Mouse (Mus musculus): ENCODE measurements at regions not wholly inside any gene's neighbourhood (a gene's known extent, or its start where the extent isn't known, plus 50 kb on each side); places are given as distances from the start of the nearest gene placed in this dataset.

GRCm38 (mm10) chrX:162307646-162308045 is 148.1 kb upstream of the Nhs start:
- Histone ChIP-seq H3K4me3 (replicated peaks in 1 of 3; ENCODE audit: low read depth in 2 of 3, low read length in 2 of 3, poor library complexity in 1 of 3) (no peak overlapping the region), H3K27ac (ENCODE audit: insufficient read depth, low read depth) (no peak overlapping the region), H3K79me2 (replicated peaks; ENCODE audit: control insufficient read depth, extremely low read depth, insufficient read depth, poor library complexity, severe bottlenecking) (no peaks in the 10 kb centered on the region), H3K9me3 (replicated peaks; ENCODE audit: low read length) (no peaks in the 10 kb centered on the region), H3K4me1 (ENCODE audit: control insufficient read depth in 1 of 2, insufficient read depth in 2 of 2) (no peaks in the 10 kb centered on the region), H3K4me2 (ENCODE audit: insufficient read depth, low read depth, poor library complexity, severe bottlenecking) (no peak overlapping the region), H3K27me3 (replicated peaks) (no peaks in the 10 kb centered on the region), H3K36me3 (replicated peaks in 1 of 2; ENCODE audit: control insufficient read depth in 1 of 2, insufficient read depth in 1 of 2, low read length in 1 of 2) (no peaks in the 10 kb centered on the region), H3K9ac (ENCODE audit: insufficient read depth, low read depth) (no peak overlapping the region)
- dilution Hi-C loops (cut with MboI; ENCODE audit: extremely low pct_ligation_motif_present, extremely low pct_unique_long_range_greater_than_20kb, low sequenced_read_pairs) (no loop called here), in situ Hi-C loops (cut with MboI; ENCODE audit: low pct_ligation_motif_present, low pct_unique_long_range_greater_than_20kb, low sequenced_read_pairs) (no loop called here)
- TF ChIP-seq PAX5 (IDR thresholded peaks at IDR 0.05; ENCODE audit: low read length) (no peak), ZMIZ1 (IDR thresholded peaks at IDR 0.05; ENCODE audit: low read depth, low read length) (no peak), POLR2AphosphoS2 (IDR thresholded peaks at IDR 0.05; ENCODE audit: low read depth, low read length) (no peak), SIN3A (IDR thresholded peaks at IDR 0.05; ENCODE audit: low read length) (no peak), BHLHE40 (IDR thresholded peaks at IDR 0.05; ENCODE audit: low read depth, low read length) (no peak), TBP (conservative IDR thresholded peaks at IDR 0.05; ENCODE audit: low read depth, low read length) (no peak), NELFE (IDR thresholded peaks at IDR 0.05; ENCODE audit: low read depth, low read length) (no peak), CHD1 (IDR thresholded peaks at IDR 0.05; ENCODE audit: low read depth, low read length) (no peak), MYC (IDR thresholded peaks at IDR 0.05; ENCODE audit: low read depth, low read length) (no peak), MXI1 (IDR thresholded peaks at IDR 0.05; ENCODE audit: low read depth, low read length) (no peak)
- no peak for DNase-seq (ENCODE audit: extremely low read depth)

- DNase-seq (ENCODE audit: extremely low read depth): no peak
- Histone ChIP-seq H3K27ac (ENCODE audit: insufficient read depth, low read depth) (no peak overlapping the region), H3K79me2 (replicated peaks; ENCODE audit: control insufficient read depth, extremely low read depth, insufficient read depth, poor library complexity, severe bottlenecking) (no peaks in the 10 kb centered on the region), H3K27me3 (replicated peaks) (no peaks in the 10 kb centered on the region), H3K36me3 (replicated peaks in 1 of 2; ENCODE audit: control insufficient read depth in 1 of 2, insufficient read depth in 1 of 2, low read length in 1 of 2) (no peaks in the 10 kb centered on the region), H3K4me3 (replicated peaks in 1 of 3; ENCODE audit: low read depth in 2 of 3, low read length in 2 of 3, poor library complexity in 1 of 3) (no peak overlapping the region), H3K9me3 (replicated peaks; ENCODE audit: low read length) (no peaks in the 10 kb centered on the region), H3K4me2 (ENCODE audit: insufficient read depth, low read depth, poor library complexity, severe bottlenecking) (no peak overlapping the region), H3K4me1 (ENCODE audit: control insufficient read depth in 1 of 2, insufficient read depth in 2 of 2) (no peaks in the 10 kb centered on the region), H3K9ac (ENCODE audit: insufficient read depth, low read depth) (no peak overlapping the region)
- dilution Hi-C loops (cut with MboI; ENCODE audit: extremely low pct_ligation_motif_present, extremely low pct_unique_long_range_greater_than_20kb, low sequenced_read_pairs) (no loop called here), in situ Hi-C loops (cut with MboI; ENCODE audit: low pct_ligation_motif_present, low pct_unique_long_range_greater_than_20kb, low sequenced_read_pairs) (no loop called here)
- no peak for TF ChIP-seq JUND (conservative IDR thresholded peaks at IDR 0.05; ENCODE audit: low read depth, low read length)
- TF ChIP-seq TBP (conservative IDR thresholded peaks at IDR 0.05; ENCODE audit: low read depth, low read length): no peak
- no peak for TF ChIP-seq POLR2A (IDR thresholded peaks at IDR 0.05; ENCODE audit: low read depth, low read length)
- no peak for TF ChIP-seq TCF12 (IDR thresholded peaks at IDR 0.05; ENCODE audit: low read depth, low read length)
- no peak for TF ChIP-seq MYC (IDR thresholded peaks at IDR 0.05; ENCODE audit: low read depth, low read length)
- no peak for TF ChIP-seq ELF1 (IDR thresholded peaks at IDR 0.05; ENCODE audit: low read depth, low read length)
- TF ChIP-seq CHD1 (IDR thresholded peaks at IDR 0.05; ENCODE audit: low read depth, low read length): no peak
- TF ChIP-seq ZMIZ1 (IDR thresholded peaks at IDR 0.05; ENCODE audit: low read depth, low read length): no peak
- TF ChIP-seq ZNF384 (IDR thresholded peaks at IDR 0.05; ENCODE audit: low read depth, low read length): no peak
- TF ChIP-seq USF2 (conservative IDR thresholded peaks at IDR 0.05; ENCODE audit: low read depth, low read length): no peak
- no peak for TF ChIP-seq NRF1 (IDR thresholded peaks at IDR 0.05; ENCODE audit: low read depth, low read length)
- TF ChIP-seq RAD21 (IDR thresholded peaks at IDR 0.05; ENCODE audit: low read depth, low read length): no peak
- no peak for TF ChIP-seq USF1 (IDR thresholded peaks at IDR 0.05; ENCODE audit: low read depth, low read length)
Observed at GRCm38 (mm10) chrX:162304145-162304544, 144.6 kb upstream of the Nhs start.
